Mouse (Mus musculus) limb, embryonic 14.5 days (tissue): ENCODE measurements at regions not wholly inside any gene's neighbourhood (a gene's known extent, or its start where the extent isn't known, plus 50 kb on each side); places are given as distances from the start of the nearest gene placed in this dataset.
"Not testable (repeated sequence)": the region's sequence is repeated elsewhere in the genome, so short reads cannot be mapped to it uniquely, and the experiment has no call there.

Experiments
- ATAC-seq: fragments of 200-750 bp; cut with Nextera tagmentation; 2 replicates; pipeline ENCODE4 v1.8.0; 2017; ENCODE audit warnings: low read depth, moderate number of reproducible peaks, moderate TSS enrichment; ENCODE audit not compliant: low FRiP score
- DNase-seq: peaks from one replicate; pipeline ENCODE4 v3.0.0-alpha.2; 2015; ENCODE audit warnings: low spot score
- H3K27ac ChIP-seq: fragments of 300-500 bp; sonication (generic); replicated peaks from 2 replicates; pipeline ENCODE4 v1.5.1; 2014; ENCODE audit warnings: low read depth, mild to moderate bottlenecking, low read length, moderate library complexity, mixed read lengths
- H3K27me3 ChIP-seq: fragments of 300-500 bp; sonication (generic); 2 replicates; pipeline ENCODE4 v1.6.1; 2014; ENCODE audit warnings: low read length, mixed read lengths; ENCODE audit not compliant: control insufficient read depth, insufficient read depth
- H3K36me3 ChIP-seq: fragments of 300-500 bp; sonication (generic); 2 replicates; pipeline ENCODE4 v1.6.1; 2014; ENCODE audit warnings: mild to moderate bottlenecking, low read length, moderate library complexity, mixed read lengths; ENCODE audit not compliant: control insufficient read depth, insufficient read depth
- H3K4me1 ChIP-seq: fragments of 300-500 bp; sonication (generic); 2 replicates; pipeline ENCODE4 v1.6.1; 2014; ENCODE audit warnings: antibody characterized with exemption, low read length, mixed read lengths; ENCODE audit not compliant: control insufficient read depth, insufficient read depth
- H3K4me2 ChIP-seq: fragments of 300-500 bp; sonication (generic); replicated peaks from 2 replicates; pipeline ENCODE4 v1.6.1; 2014; ENCODE audit warnings: low read depth, mild to moderate bottlenecking, low read length, moderate library complexity; ENCODE audit not compliant: severe bottlenecking
- H3K4me3 ChIP-seq: fragments of 300-500 bp; sonication (generic); replicated peaks from 2 replicates; pipeline ENCODE4 v1.5.1; 2014; ENCODE audit warnings: low read length
- H3K9ac ChIP-seq: fragments of 300-500 bp; sonication (generic); 2 replicates; pipeline ENCODE4 v1.6.1; 2014; ENCODE audit warnings: mild to moderate bottlenecking, low read depth, low read length, moderate library complexity; ENCODE audit not compliant: severe bottlenecking
- H3K9me3 ChIP-seq: fragments of 300-500 bp; sonication (generic); 2 replicates; pipeline ENCODE4 v1.6.1; 2016; ENCODE audit warnings: low read length; ENCODE audit not compliant: control insufficient read depth
- POLR2A ChIP-seq: fragments of 200-500 bp; IDR thresholded peaks from 2 replicates; pipeline ENCODE4 v1.8.0; 2012; ENCODE audit warnings: inconsistent platforms, mild to moderate bottlenecking, moderate library complexity, borderline replicate concordance; ENCODE audit not compliant: insufficient read depth, insufficient read length; ENCODE audit errors: extremely low read depth
- WGBS: fragments of 180-500 bp; shearing (Covaris S2); extraction: QIAGEN DNeasy Blood & Tissue Kit; methylation state at CpG from one replicate; pipeline ENCODE4 v1.1.7; 2014; 5-methylcytosine and 5-hydroxymethylcytosine counted together

- TF ChIP-seq POLR2A, result no peak
- Histone ChIP-seq H3K36me3 (no peaks in the 10 kb centered on the region), H3K9me3 (no peaks in the 10 kb centered on the region), H3K27me3 (no peaks in the 10 kb centered on the region), H3K4me2 (no peak overlapping the region), H3K27ac (no peak overlapping the region), H3K9ac (peak overlapping the region; percentile 8; the same call in 1 of the 2 replicates), H3K4me3 (no peak overlapping the region), H3K4me1 (peaks cover 10% of the 10 kb centered on the region)
- ATAC-seq, result no peak
- no peak for DNase-seq
- 62% methylated on average over 18 of the region's 18 CpGs for WGBS
Observed at GRCm38 (mm10) chr10:8130472-8131241, 174.6 kb upstream of the Tab2 start.

GRCm38 (mm10) chr10:8130057-8130456 is 174.0 kb upstream of the Tab2 start:
- Histone ChIP-seq H3K4me2 (no peak overlapping the region), H3K36me3 (no peaks in the 10 kb centered on the region), H3K4me1 (peaks cover 10% of the 10 kb centered on the region), H3K9me3 (no peaks in the 10 kb centered on the region), H3K4me3 (no peak overlapping the region), H3K27ac (no peak overlapping the region), H3K27me3 (no peaks in the 10 kb centered on the region), H3K9ac (peak overlapping the region; percentile 8; the same call in 1 of the 2 replicates)
- no peak for TF ChIP-seq POLR2A
- WGBS, result 57% methylated on average over 8 of the region's 8 CpGs
- ATAC-seq (no peak), DNase-seq (no peak)

GRCm38 (mm10) chr10:8124124-8124523 is 168.1 kb upstream of the Tab2 start:
- no peak overlapping the region for H3K4me3 ChIP-seq
- no peaks in the 10 kb centered on the region for H3K4me1 ChIP-seq
- H3K27ac ChIP-seq, result no peak overlapping the region
- H3K4me2 ChIP-seq, result no peak overlapping the region
- no peaks in the 10 kb centered on the region for H3K27me3 ChIP-seq
- no peak for ATAC-seq
- no peak overlapping the region for H3K9ac ChIP-seq
- no peaks in the 10 kb centered on the region for H3K36me3 ChIP-seq
- 92% methylated on average over 1 of the region's 1 CpGs for WGBS
- no peak for DNase-seq
- H3K9me3 ChIP-seq, result no peaks in the 10 kb centered on the region
- TF ChIP-seq POLR2A, result no peak

- TF ChIP-seq POLR2A, result no peak
- WGBS, result 72% methylated on average over 4 of the region's 4 CpGs
- no peak overlapping the region for H3K27ac ChIP-seq
- H3K4me2 ChIP-seq, result no peak overlapping the region
- no peaks in the 10 kb centered on the region for H3K4me1 ChIP-seq
- no peaks in the 10 kb centered on the region for H3K27me3 ChIP-seq
- ATAC-seq (no peak), DNase-seq (no peak)
- H3K9me3 ChIP-seq, result no peaks in the 10 kb centered on the region
- H3K36me3 ChIP-seq, result no peaks in the 10 kb centered on the region
- no peak overlapping the region for H3K4me3 ChIP-seq
- H3K9ac ChIP-seq, result no peak overlapping the region
Observed at GRCm38 (mm10) chr10:8121895-8122294, 165.9 kb upstream of the Tab2 start.

- H3K4me3 ChIP-seq, result no peak overlapping the region
- H3K36me3 ChIP-seq, result no peaks in the 10 kb centered on the region
- 85% methylated on average over 8 of the region's 8 CpGs for WGBS
- no peak for DNase-seq
- TF ChIP-seq POLR2A, result no peak
- no peak for ATAC-seq
- H3K9me3 ChIP-seq, result no peaks in the 10 kb centered on the region
- no peaks in the 10 kb centered on the region for H3K27me3 ChIP-seq
- no peak overlapping the region for H3K4me2 ChIP-seq
- no peaks in the 10 kb centered on the region for H3K4me1 ChIP-seq
- no peak overlapping the region for H3K27ac ChIP-seq
- no peak overlapping the region for H3K9ac ChIP-seq
Observed at GRCm38 (mm10) chr10:8116821-8117220, 160.8 kb upstream of the Tab2 start.

DNA sequence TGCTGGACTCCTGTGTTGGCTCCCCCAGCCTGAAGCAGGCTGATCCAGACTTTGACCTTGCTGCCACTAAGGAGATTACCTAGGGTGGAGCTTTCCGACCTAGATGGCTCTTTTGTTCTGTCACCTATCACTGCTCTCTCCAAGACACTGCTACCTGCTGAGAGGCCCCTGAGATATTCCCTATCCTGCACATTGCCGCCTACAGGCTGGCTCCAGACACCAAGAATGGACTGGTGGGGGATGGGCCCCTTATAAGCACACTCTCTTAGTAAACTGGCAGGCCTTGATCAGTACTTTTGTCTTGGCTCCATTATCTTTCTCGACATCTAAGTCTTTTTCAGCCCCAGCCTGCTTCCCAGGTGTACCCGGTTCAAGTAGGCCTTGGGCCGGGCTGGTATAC is 158.9 kb upstream of the Tab2 start:
- not testable (repeated sequence) for DNase-seq, H3K4me2 ChIP-seq, H3K9ac ChIP-seq, ATAC-seq, H3K36me3 ChIP-seq, H3K27ac ChIP-seq, H3K4me1 ChIP-seq, H3K27me3 ChIP-seq, H3K4me3 ChIP-seq, H3K9me3 ChIP-seq
- 74% methylated on average over 5 of the region's 5 CpGs for WGBS
